Mouse (Mus musculus) hindbrain, embryonic 14.5 days (tissue): ENCODE measurements at regions not wholly inside any gene's neighbourhood (a gene's known extent, or its start where the extent isn't known, plus 50 kb on each side); places are given as distances from the start of the nearest gene placed in this dataset.

Source experiments
- ATAC-seq: fragments of 200-750 bp; cut with Nextera tagmentation; 2 replicates; pipeline ENCODE4 v1.8.0; 2017; ENCODE audit warnings: moderate number of reproducible peaks, mild to moderate bottlenecking, moderate TSS enrichment, moderate library complexity; ENCODE audit not compliant: low FRiP score
- DNase-seq: peaks from one replicate; pipeline ENCODE4 v3.0.0-alpha.2; 2015; ENCODE audit warnings: low spot score
- H3K27ac ChIP-seq: fragments of 300-500 bp; sonication (generic); 2 replicates; pipeline ENCODE4 v1.5.1; 2014; ENCODE audit warnings: mild to moderate bottlenecking, moderate library complexity
- H3K27me3 ChIP-seq: fragments of 300-500 bp; sonication (generic); 2 replicates; pipeline ENCODE4 v1.6.1; 2014; ENCODE audit warnings: mild to moderate bottlenecking, low read length, mixed read lengths; ENCODE audit not compliant: control insufficient read depth, insufficient read depth
- H3K36me3 ChIP-seq: fragments of 300-500 bp; sonication (generic); replicated peaks from 2 replicates; pipeline ENCODE4 v1.6.1; 2014; ENCODE audit not compliant: control insufficient read depth, insufficient read depth
- H3K4me1 ChIP-seq: fragments of 300-500 bp; sonication (generic); replicated peaks from 2 replicates; pipeline ENCODE4 v1.6.1; 2014; ENCODE audit warnings: antibody characterized with exemption, low read length, mixed read lengths; ENCODE audit not compliant: control insufficient read depth, insufficient read depth
- H3K4me2 ChIP-seq: fragments of 300-500 bp; sonication (generic); replicated peaks from 2 replicates; pipeline ENCODE4 v1.6.1; 2014; ENCODE audit warnings: mild to moderate bottlenecking, moderate library complexity
- H3K4me3 ChIP-seq: fragments of 300-500 bp; sonication (generic); replicated peaks from 2 replicates; pipeline ENCODE4 v1.5.1; 2014; ENCODE audit warnings: mild to moderate bottlenecking, low read length
- H3K9ac ChIP-seq: fragments of 300-500 bp; sonication (generic); 2 replicates; pipeline ENCODE4 v1.6.1; 2014
- H3K9me3 ChIP-seq: fragments of 300-500 bp; sonication (generic); 2 replicates; pipeline ENCODE4 v1.6.1; 2016; ENCODE audit warnings: low read length; ENCODE audit not compliant: control insufficient read depth
- WGBS: fragments of 180-500 bp; shearing (Covaris S2); extraction: QIAGEN DNeasy Blood & Tissue Kit; methylation state at CpG from one replicate; pipeline ENCODE4 v1.1.7; 2014; 5-methylcytosine and 5-hydroxymethylcytosine counted together

- peak; percentile 6; the same call in 1 of the 2 replicates for ATAC-seq
- no peaks in the 10 kb centered on the region for H3K9me3 ChIP-seq
- no peak overlapping the region for H3K9ac ChIP-seq
- peak overlapping the region; percentile 39 for H3K4me2 ChIP-seq
- peaks cover 18% of the 10 kb centered on the region for H3K4me1 ChIP-seq
- peak; percentile 35 for DNase-seq
- H3K27ac ChIP-seq, result peak overlapping the region; percentile 74
- no peak overlapping the region for H3K4me3 ChIP-seq
- 31% methylated on average over 4 of the region's 4 CpGs for WGBS
- H3K36me3 ChIP-seq, result no peaks in the 10 kb centered on the region
- no peaks in the 10 kb centered on the region for H3K27me3 ChIP-seq
These were observed 300.7 kb downstream of the Mat2b start for GRCm38 (mm10) chr11:40394283-40394758.

DNA sequence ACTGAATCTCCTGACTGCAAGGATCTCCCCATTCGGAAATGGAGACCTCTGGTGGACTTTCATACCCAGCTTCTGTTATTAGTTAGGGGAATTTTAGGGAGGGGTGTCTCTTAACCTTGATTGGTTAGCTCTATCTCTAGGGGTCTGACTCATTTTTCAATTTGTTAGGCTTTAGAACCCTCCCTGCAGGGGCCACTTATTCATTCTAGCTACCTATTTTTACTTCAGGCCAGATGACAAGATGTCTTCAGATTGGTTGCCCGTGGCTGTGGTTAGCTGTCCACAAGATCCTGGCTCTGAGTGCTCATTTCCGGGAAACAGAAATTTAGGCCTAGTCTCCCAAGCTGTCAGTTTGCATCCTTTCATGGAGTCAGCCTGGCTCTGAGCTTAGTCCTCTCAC lies 314.3 kb downstream of the Mat2b start:
- Histone ChIP-seq H3K36me3 (no peaks in the 10 kb centered on the region), H3K4me3 (no peak overlapping the region), H3K27ac (no peak overlapping the region), H3K4me2 (no peak overlapping the region), H3K4me1 (no peaks in the 10 kb centered on the region), H3K9me3 (no peaks in the 10 kb centered on the region), H3K9ac (no peak overlapping the region), H3K27me3 (no peaks in the 10 kb centered on the region)
- DNase-seq (no peak), ATAC-seq (no peak)
- WGBS, result 76% methylated on average over 3 of the region's 3 CpGs

GRCm38 (mm10) chr11:40371696-40372095 lies 323.3 kb downstream of the Mat2b start:
- no peaks in the 10 kb centered on the region for H3K4me1 ChIP-seq
- 91% methylated on average over 2 of the region's 2 CpGs for WGBS
- no peaks in the 10 kb centered on the region for H3K9me3 ChIP-seq
- H3K36me3 ChIP-seq, result no peaks in the 10 kb centered on the region
- no peak overlapping the region for H3K4me3 ChIP-seq
- no peaks in the 10 kb centered on the region for H3K27me3 ChIP-seq
- DNase-seq, result no peak
- ATAC-seq, result no peak
- H3K27ac ChIP-seq, result no peak overlapping the region
- H3K9ac ChIP-seq, result no peak overlapping the region
- no peak overlapping the region for H3K4me2 ChIP-seq

GRCm38 (mm10) chr11:40366573-40366972 lies 328.4 kb downstream of the Mat2b start:
- Histone ChIP-seq H3K36me3 (no peaks in the 10 kb centered on the region), H3K27me3 (no peaks in the 10 kb centered on the region), H3K9ac (no peak overlapping the region), H3K4me3 (no peak overlapping the region), H3K27ac (no peak overlapping the region), H3K9me3 (no peaks in the 10 kb centered on the region), H3K4me1 (peaks cover 5% of the 10 kb centered on the region; the same call in 1 of the 2 replicates), H3K4me2 (no peak overlapping the region)
- DNase-seq (no peak), ATAC-seq (no peak)

GRCm38 (mm10) chr11:40362530-40363185 lies 332.3 kb downstream of the Mat2b start:
- WGBS, result 12% methylated on average over 2 of the region's 2 CpGs

More at GRCm38 (mm10) chr11:40362530-40363185, 332.3 kb downstream of the Mat2b start:
- Histone ChIP-seq H3K4me1 (peaks cover 5% of the 10 kb centered on the region; the same call in 1 of the 2 replicates), H3K4me2 (no peak overlapping the region), H3K27ac (no peak overlapping the region), H3K36me3 (no peaks in the 10 kb centered on the region), H3K9ac (no peak overlapping the region), H3K4me3 (no peak overlapping the region), H3K9me3 (no peaks in the 10 kb centered on the region), H3K27me3 (no peaks in the 10 kb centered on the region)
- DNase-seq (no peak), ATAC-seq (no peak)
